Mouse (Mus musculus): ENCODE data around the gene Pard3b.

Pard3b gene

GRCm38 (mm10) chr1:61756771-61757170 is 118.1 kb downstream of the Pard3b start:
- no peak for DNase-seq

GRCm38 (mm10) chr1:61771213-61771612 is 132.6 kb downstream of the Pard3b start:
- DNase-seq, result peak; percentile 39

GRCm38 (mm10) chr1:61778731-61779130 is 140.1 kb downstream of the Pard3b start:
- DNase-seq, result no peak

GRCm38 (mm10) chr1:61779906-61780305 is 141.3 kb downstream of the Pard3b start:
- no peak for DNase-seq

GRCm38 (mm10) chr1:61796296-61796695 is 157.7 kb downstream of the Pard3b start:
- no peak for DNase-seq

- no peak for DNase-seq
These were observed 181.6 kb downstream of the Pard3b start for GRCm38 (mm10) chr1:61820213-61820612.

- no peak for DNase-seq
These were observed 187.1 kb downstream of the Pard3b start for GRCm38 (mm10) chr1:61825560-61826191.

GRCm38 (mm10) chr1:61837006-61837544 is 198.5 kb downstream of the Pard3b start:
- no peak for DNase-seq

GRCm38 (mm10) chr1:61846606-61847005 is 208.0 kb downstream of the Pard3b start:
- DNase-seq, result no peak

GRCm38 (mm10) chr1:61849029-61849714 is 210.5 kb downstream of the Pard3b start:
- no peak for DNase-seq

- DNase-seq, result no peak
These were observed 211.8 kb downstream of the Pard3b start for GRCm38 (mm10) chr1:61850471-61850870.

GRCm38 (mm10) chr1:61851176-61851575 is 212.6 kb downstream of the Pard3b start:
- DNase-seq, result no peak

- DNase-seq, result no peak
These were observed 228.9 kb downstream of the Pard3b start for GRCm38 (mm10) chr1:61867286-61868082.

- no peak for DNase-seq
These were observed 236.3 kb downstream of the Pard3b start for GRCm38 (mm10) chr1:61874875-61875274.

GRCm38 (mm10) chr1:61879706-61880470 is 241.3 kb downstream of the Pard3b start:
- DNase-seq, result no peak

- DNase-seq, result peak; percentile 56
These were observed 257.4 kb downstream of the Pard3b start for GRCm38 (mm10) chr1:61896048-61896447.

- DNase-seq, result no peak
These were observed 264.8 kb downstream of the Pard3b start for GRCm38 (mm10) chr1:61903271-61904007.

- DNase-seq, result no peak
These were observed 265.4 kb downstream of the Pard3b start for GRCm38 (mm10) chr1:61904036-61904435.

GRCm38 (mm10) chr1:61912931-61913330 is 274.3 kb downstream of the Pard3b start:
- peak; percentile 72 for DNase-seq

- DNase-seq, result peak; percentile 14
These were observed 286.3 kb downstream of the Pard3b start for GRCm38 (mm10) chr1:61924958-61925357.

- DNase-seq, result no peak
These were observed 286.9 kb downstream of the Pard3b start for GRCm38 (mm10) chr1:61925541-61925940.
